Mouse (Mus musculus) hindbrain, embryonic 13.5 days (tissue): ENCODE data around the gene Tfpi. TPM values are rescaled to one million over a fixed set of nuclear protein-coding genes. Genes with fewer than 3 reads are reported as not detected.

Experiments
- ATAC-seq: fragments of 200-750 bp; cut with Nextera tagmentation; 2 replicates; pipeline ENCODE4 v1.8.0; 2017; ENCODE audit warnings: moderate TSS enrichment; ENCODE audit not compliant: low FRiP score
- H3K27ac ChIP-seq: fragments of 300-500 bp; sonication (generic); 2 replicates; pipeline ENCODE4 v1.5.1; 2015; ENCODE audit warnings: inconsistent platforms, mild to moderate bottlenecking, moderate library complexity
- H3K27me3 ChIP-seq: fragments of 300-500 bp; sonication (generic); 2 replicates; pipeline ENCODE4 v1.6.1; 2015; ENCODE audit warnings: mild to moderate bottlenecking, inconsistent platforms
- H3K36me3 ChIP-seq: fragments of 300-500 bp; sonication (generic); 2 replicates; pipeline ENCODE4 v1.6.1; 2015; ENCODE audit warnings: mild to moderate bottlenecking, inconsistent platforms
- H3K4me1 ChIP-seq: fragments of 300-500 bp; sonication (generic); replicated peaks from 2 replicates; pipeline ENCODE4 v1.6.1; 2015; ENCODE audit warnings: inconsistent platforms
- H3K4me2 ChIP-seq: fragments of 300-500 bp; sonication (generic); 2 replicates; pipeline ENCODE4 v1.6.1; 2015; ENCODE audit warnings: inconsistent platforms, mild to moderate bottlenecking, moderate library complexity
- H3K4me3 ChIP-seq: fragments of 300-500 bp; sonication (generic); 2 replicates; pipeline ENCODE4 v1.5.1; 2015; ENCODE audit warnings: mild to moderate bottlenecking, inconsistent platforms
- H3K9ac ChIP-seq: fragments of 300-500 bp; sonication (generic); 2 replicates; pipeline ENCODE4 v1.6.1; 2015; ENCODE audit warnings: mild to moderate bottlenecking, inconsistent platforms
- H3K9me3 ChIP-seq: fragments of 300-500 bp; sonication (generic); 2 replicates; pipeline ENCODE4 v1.6.1; 2016; ENCODE audit warnings: inconsistent platforms
- WGBS: fragments of 180-500 bp; shearing (Covaris S2); methylation state at CpG from one replicate; pipeline ENCODE4 v1.1.7; 2015; 5-methylcytosine and 5-hydroxymethylcytosine counted together
- polyA plus RNA-seq: library from polyadenylated mRNA; unstranded; fragments of >200 nt; fragmentation: Nextera tagmentation; extraction: Ambion mirVana; gene quantifications from 2 replicates; pipeline ENCODE4 v1.2.1, GENCODE M21; 2015

Tfpi gene
- polyA plus RNA-seq, 1 experiment from 2014 or later, result 19.7 TPM

GRCm38 (mm10) chr2:84498921-84499320 lies 22.3 kb upstream of the Tfpi start:
- Histone ChIP-seq H3K4me1 (no peaks in the 10 kb centered on the region), H3K4me2 (no peak overlapping the region), H3K9me3 (no peaks in the 10 kb centered on the region), H3K4me3 (no peak overlapping the region), H3K27ac (no peak overlapping the region), H3K9ac (no peak overlapping the region), H3K36me3 (no peaks in the 10 kb centered on the region), H3K27me3 (no peaks in the 10 kb centered on the region)
- ATAC-seq, result no peak
- 86% methylated on average over 3 of the region's 3 CpGs for WGBS

DNA sequence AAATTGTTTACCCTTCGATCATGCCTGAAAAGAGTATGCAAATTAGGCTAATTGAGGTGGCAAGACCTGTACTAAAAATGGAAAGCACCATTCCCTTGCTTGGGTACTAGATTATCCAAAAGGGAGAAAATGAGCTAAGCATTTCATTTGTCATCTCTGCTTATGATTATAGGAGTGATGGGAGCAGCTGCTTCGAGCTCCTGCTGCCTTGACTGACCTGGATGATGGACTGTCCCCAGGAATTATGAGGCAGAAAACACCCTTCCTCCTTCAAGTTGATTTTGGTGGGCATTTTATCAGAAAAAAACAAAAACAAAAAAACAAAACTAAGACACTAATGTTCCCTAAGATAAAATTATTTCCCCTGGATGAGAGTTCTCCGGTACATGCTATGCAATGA lies 18.5 kb upstream of the Tfpi start:
- no peak overlapping the region for H3K4me3 ChIP-seq

GRCm38 (mm10) chr2:84493626-84494025 lies 17.1 kb upstream of the Tfpi start:
- Histone ChIP-seq H3K27ac (no peak overlapping the region), H3K4me1 (no peaks in the 10 kb centered on the region), H3K27me3 (no peaks in the 10 kb centered on the region), H3K36me3 (no peaks in the 10 kb centered on the region), H3K9ac (no peak overlapping the region), H3K9me3 (no peaks in the 10 kb centered on the region), H3K4me3 (no peak overlapping the region), H3K4me2 (no peak overlapping the region)
- WGBS, result 91% methylated on average over 2 of the region's 2 CpGs
- ATAC-seq, result no peak

More for the DNA sequence above, 18.5 kb upstream of the Tfpi start:
- Histone ChIP-seq H3K27ac (no peak overlapping the region), H3K9me3 (no peaks in the 10 kb centered on the region), H3K36me3 (no peaks in the 10 kb centered on the region), H3K9ac (no peak overlapping the region), H3K27me3 (no peaks in the 10 kb centered on the region), H3K4me1 (no peaks in the 10 kb centered on the region), H3K4me2 (no peak overlapping the region)
- no peak for ATAC-seq
- 78% methylated on average over 3 of the region's 3 CpGs for WGBS

- Histone ChIP-seq H3K4me1 (no peaks in the 10 kb centered on the region), H3K27me3 (no peaks in the 10 kb centered on the region), H3K9me3 (no peaks in the 10 kb centered on the region), H3K36me3 (no peaks in the 10 kb centered on the region), H3K9ac (no peak overlapping the region), H3K4me2 (no peak overlapping the region), H3K27ac (no peak overlapping the region), H3K4me3 (no peak overlapping the region)
- WGBS, result 82% methylated on average over 1 of the region's 1 CpGs
- no peak for ATAC-seq
Measured at GRCm38 (mm10) chr2:84491715-84492114, 15.1 kb upstream of the Tfpi start.

GRCm38 (mm10) chr2:84487705-84488291 lies 11.2 kb upstream of the Tfpi start:
- H3K27ac ChIP-seq, result no peak overlapping the region
- H3K27me3 ChIP-seq, result no peaks in the 10 kb centered on the region
- H3K9ac ChIP-seq, result no peak overlapping the region
- H3K4me2 ChIP-seq, result no peak overlapping the region
- H3K4me1 ChIP-seq, result no peaks in the 10 kb centered on the region
- 79% methylated on average over 9 of the region's 9 CpGs for WGBS
- no peaks in the 10 kb centered on the region for H3K36me3 ChIP-seq
- ATAC-seq, result no peak
- no peaks in the 10 kb centered on the region for H3K9me3 ChIP-seq
- H3K4me3 ChIP-seq, result no peak overlapping the region

DNA sequence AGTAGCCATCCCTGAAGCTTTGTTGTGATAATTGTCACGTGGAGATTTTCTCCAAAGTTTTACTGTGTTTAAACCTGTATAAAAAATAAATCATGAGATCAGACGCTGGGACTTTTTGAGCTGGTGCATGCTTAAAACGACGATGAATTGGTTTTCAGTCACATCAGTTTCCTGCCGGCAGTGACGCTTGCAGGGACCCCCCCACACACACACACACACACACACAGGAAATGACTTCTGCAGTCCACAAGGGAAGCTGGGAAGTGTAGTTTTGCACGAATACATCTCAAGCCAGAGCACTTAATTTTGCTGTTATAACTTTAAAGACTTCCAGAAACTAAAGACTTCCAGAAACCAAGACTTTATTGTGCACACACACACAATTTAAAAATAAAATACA lies 5.3 kb upstream of the Tfpi start:
- Histone ChIP-seq H3K27me3 (no peaks in the 10 kb centered on the region), H3K36me3 (no peaks in the 10 kb centered on the region), H3K9me3 (no peaks in the 10 kb centered on the region), H3K4me2 (peak overlapping the region; percentile 29; the same call in 1 of the 2 replicates), H3K9ac (no peak overlapping the region), H3K4me3 (peak overlapping the region; percentile 18; the same call in 1 of the 2 replicates), H3K4me1 (no peaks in the 10 kb centered on the region), H3K27ac (no peak overlapping the region)
- peak; percentile 69 for ATAC-seq
- WGBS, result 51% methylated on average over 7 of the region's 7 CpGs

GRCm38 (mm10) chr2:84479036-84479435 lies 2.5 kb upstream of the Tfpi start:
- H3K36me3 ChIP-seq, result no peaks in the 10 kb centered on the region
- H3K4me1 ChIP-seq, result no peaks in the 10 kb centered on the region; the same call in 1 of the 2 replicates
- no peak for ATAC-seq
- H3K4me2 ChIP-seq, result no peak overlapping the region
- no peaks in the 10 kb centered on the region for H3K9me3 ChIP-seq
- H3K27me3 ChIP-seq, result no peaks in the 10 kb centered on the region
- 37% methylated on average over 3 of the region's 3 CpGs for WGBS
- H3K9ac ChIP-seq, result no peak overlapping the region
- H3K4me3 ChIP-seq, result no peak overlapping the region
- H3K27ac ChIP-seq, result no peak overlapping the region

- no peaks in the 10 kb centered on the region for H3K36me3 ChIP-seq
- no peak for ATAC-seq
- no peak overlapping the region for H3K27ac ChIP-seq
- WGBS, result 89% methylated on average over 6 of the region's 6 CpGs
- H3K9me3 ChIP-seq, result no peaks in the 10 kb centered on the region
- no peak overlapping the region for H3K9ac ChIP-seq
- H3K4me3 ChIP-seq, result no peak overlapping the region
- H3K27me3 ChIP-seq, result no peaks in the 10 kb centered on the region
- no peak overlapping the region for H3K4me2 ChIP-seq
- H3K4me1 ChIP-seq, result no peaks in the 10 kb centered on the region; the same call in 1 of the 2 replicates
Measured at GRCm38 (mm10) chr2:84477759-84478158, 1.2 kb upstream of the Tfpi start.

DNA sequence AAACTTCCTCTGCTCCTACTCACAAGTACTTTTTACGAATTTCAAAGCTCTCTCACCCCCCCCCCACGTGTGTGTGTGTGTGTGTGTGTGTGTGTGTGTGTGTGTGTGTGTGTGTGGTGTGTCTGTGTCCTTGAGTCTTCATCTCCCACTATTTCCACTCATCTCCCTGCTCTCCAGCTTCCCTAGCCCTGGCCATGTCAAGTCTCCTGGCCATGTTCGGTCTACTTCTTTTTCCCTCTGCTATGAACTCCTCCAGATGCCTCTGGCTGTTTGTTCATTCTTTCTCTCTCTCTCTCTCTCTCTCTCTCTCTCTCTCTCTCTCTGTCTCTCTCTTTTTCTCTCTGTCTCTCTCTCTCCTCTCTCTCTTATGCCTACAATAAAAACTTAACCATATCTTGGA lies 444 bp downstream of the Tfpi start:
- H3K27ac ChIP-seq, result no peak overlapping the region; the same call in 1 of the 2 replicates
- no peak for ATAC-seq
- no peak overlapping the region for H3K9ac ChIP-seq

GRCm38 (mm10) chr2:84475601-84476000 lies 974 bp downstream of the Tfpi start:
- no peak for ATAC-seq
- no peaks in the 10 kb centered on the region for H3K27me3 ChIP-seq
- H3K4me2 ChIP-seq, result peak overlapping the region; percentile 19; the same call in 1 of the 2 replicates
- H3K27ac ChIP-seq, result no peak overlapping the region; the same call in 1 of the 2 replicates
- 35% methylated on average over 1 of the region's 1 CpGs for WGBS
- H3K9me3 ChIP-seq, result no peaks in the 10 kb centered on the region
- H3K4me1 ChIP-seq, result no peaks in the 10 kb centered on the region; the same call in 1 of the 2 replicates
- H3K9ac ChIP-seq, result no peak overlapping the region
- no peaks in the 10 kb centered on the region for H3K36me3 ChIP-seq
- peak overlapping the region; percentile 5; the same call in 1 of the 2 replicates for H3K4me3 ChIP-seq

More for the DNA sequence above, 444 bp downstream of the Tfpi start:
- peak overlapping the region; percentile 5; the same call in 1 of the 2 replicates for H3K4me3 ChIP-seq
- H3K27me3 ChIP-seq, result no peaks in the 10 kb centered on the region
- H3K9me3 ChIP-seq, result no peaks in the 10 kb centered on the region
- H3K36me3 ChIP-seq, result no peaks in the 10 kb centered on the region
- 66% methylated on average over 3 of the region's 3 CpGs for WGBS
- no peaks in the 10 kb centered on the region; the same call in 1 of the 2 replicates for H3K4me1 ChIP-seq
- H3K4me2 ChIP-seq, result peak overlapping the region; percentile 19; the same call in 1 of the 2 replicates

DNA sequence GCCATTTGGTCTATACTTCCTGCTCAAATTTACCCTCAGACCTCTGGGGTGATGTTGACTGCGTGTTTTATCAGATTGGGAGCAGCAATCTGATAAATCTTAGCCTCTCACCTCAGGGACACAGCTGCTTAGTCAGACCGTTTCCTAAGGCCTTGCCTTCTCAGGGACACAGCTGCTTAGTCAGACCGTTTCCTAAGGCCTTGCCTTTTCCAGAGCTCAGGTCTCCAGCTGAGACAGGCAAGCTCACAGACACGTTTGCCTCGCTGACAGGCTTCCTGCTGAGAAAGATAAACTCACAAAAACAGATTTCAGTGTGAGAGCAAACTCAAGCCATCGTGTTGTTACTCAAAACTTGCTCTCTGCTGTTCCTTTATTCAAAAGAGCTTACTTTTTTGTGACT lies 1.9 kb downstream of the Tfpi start:
- no peak overlapping the region for H3K27ac ChIP-seq
- H3K9me3 ChIP-seq, result no peaks in the 10 kb centered on the region
- no peak overlapping the region for H3K4me3 ChIP-seq
- H3K36me3 ChIP-seq, result no peaks in the 10 kb centered on the region
- H3K4me1 ChIP-seq, result no peaks in the 10 kb centered on the region; the same call in 1 of the 2 replicates
- WGBS, result 10% methylated on average over 6 of the region's 6 CpGs
- no peak overlapping the region for H3K9ac ChIP-seq
- no peak for ATAC-seq
- H3K27me3 ChIP-seq, result no peaks in the 10 kb centered on the region
- H3K4me2 ChIP-seq, result no peak overlapping the region

- no peaks in the 10 kb centered on the region; the same call in 1 of the 2 replicates for H3K4me1 ChIP-seq
- WGBS, result 79% methylated on average over 14 of the region's 14 CpGs
- H3K36me3 ChIP-seq, result no peaks in the 10 kb centered on the region
- H3K9ac ChIP-seq, result no peak overlapping the region
- H3K27me3 ChIP-seq, result no peaks in the 10 kb centered on the region
- H3K9me3 ChIP-seq, result no peaks in the 10 kb centered on the region
- no peak for ATAC-seq
- no peak overlapping the region for H3K4me3 ChIP-seq
- no peak overlapping the region for H3K27ac ChIP-seq
- no peak overlapping the region for H3K4me2 ChIP-seq
Measured at GRCm38 (mm10) chr2:84473941-84474530, 2.5 kb downstream of the Tfpi start.

- Histone ChIP-seq H3K4me2 (no peak overlapping the region), H3K4me1 (no peaks in the 10 kb centered on the region), H3K9ac (no peak overlapping the region), H3K27me3 (no peaks in the 10 kb centered on the region), H3K4me3 (no peak overlapping the region), H3K27ac (no peak overlapping the region), H3K9me3 (no peaks in the 10 kb centered on the region), H3K36me3 (no peaks in the 10 kb centered on the region)
- no peak for ATAC-seq
- WGBS, result 91% methylated on average over 4 of the region's 4 CpGs
Measured at GRCm38 (mm10) chr2:84467391-84467790, 9.2 kb downstream of the Tfpi start.
